Mouse (Mus musculus) cortical plate, adult 2 months (tissue): ENCODE data around the gene Rcor3. TPM values are rescaled to one million over a fixed set of nuclear protein-coding genes. Genes with fewer than 3 reads are reported as not detected.

ENCODE experiments used
- H3K27ac ChIP-seq: fragments of 200-500 bp; 2 replicates; pipeline ENCODE4 v1.5.1; 2012; ENCODE audit warnings: low read length, control low read depth, inconsistent platforms; ENCODE audit not compliant: insufficient read depth
- H3K4me1 ChIP-seq: fragments of 200-500 bp; 2 replicates; pipeline ENCODE4 v1.6.1; 2011; ENCODE audit warnings: low read length; ENCODE audit not compliant: control insufficient read depth, insufficient read depth
- H3K4me3 ChIP-seq: fragments of 200-500 bp; 2 replicates; pipeline ENCODE4 v1.5.1; 2011; ENCODE audit warnings: mild to moderate bottlenecking, low read length, control low read depth; ENCODE audit not compliant: insufficient read depth
- CTCF ChIP-seq: fragments of 200-500 bp; IDR thresholded peaks from 2 replicates; pipeline ENCODE4 v1.5.1; 2011; ENCODE audit warnings: mild to moderate bottlenecking, control low read depth, low read length; ENCODE audit not compliant: insufficient read depth; ENCODE audit errors: extremely low read depth
- POLR2A ChIP-seq: fragments of 200-500 bp; IDR thresholded peaks from 2 replicates; pipeline ENCODE4 v1.6.1; 2011; ENCODE audit warnings: mild to moderate bottlenecking, low read length, control low read depth; ENCODE audit not compliant: insufficient read depth; ENCODE audit errors: extremely low read depth
- polyA plus RNA-seq: library from polyadenylated mRNA; depleted of rRNA; stranded (reverse); fragments of >200 nt; gene quantifications from 2 replicates; pipeline ENCODE4 v1.2.3, GENCODE M21; 2012

Gene Rcor3
- polyA plus RNA-seq, 1 experiment = 30.0 TPM

DNA sequence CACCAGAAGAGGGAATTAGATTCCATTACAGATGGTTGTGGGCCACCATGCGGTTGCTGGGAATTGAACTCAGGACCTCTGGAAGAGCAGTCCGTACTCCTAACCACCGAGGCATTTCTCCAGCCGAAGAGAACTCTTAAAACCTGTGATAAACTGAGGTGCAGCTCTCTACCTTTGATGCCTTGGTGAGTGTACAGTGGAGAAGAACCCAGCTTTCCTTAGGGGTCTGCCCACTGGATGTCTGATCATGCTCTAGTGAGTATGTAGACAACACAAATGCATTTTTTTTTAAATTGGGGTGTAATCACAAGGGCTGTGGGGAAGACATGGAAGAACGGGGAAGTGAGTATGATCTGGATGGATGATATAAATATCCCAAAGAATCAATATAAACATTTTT lies 42.2 kb downstream of the Rcor3 start:
- Histone ChIP-seq H3K4me1 (no peaks in the 10 kb centered on the region), H3K27ac (no peak overlapping the region)
- TF ChIP-seq POLR2A (no peak), CTCF (no peak)

DNA sequence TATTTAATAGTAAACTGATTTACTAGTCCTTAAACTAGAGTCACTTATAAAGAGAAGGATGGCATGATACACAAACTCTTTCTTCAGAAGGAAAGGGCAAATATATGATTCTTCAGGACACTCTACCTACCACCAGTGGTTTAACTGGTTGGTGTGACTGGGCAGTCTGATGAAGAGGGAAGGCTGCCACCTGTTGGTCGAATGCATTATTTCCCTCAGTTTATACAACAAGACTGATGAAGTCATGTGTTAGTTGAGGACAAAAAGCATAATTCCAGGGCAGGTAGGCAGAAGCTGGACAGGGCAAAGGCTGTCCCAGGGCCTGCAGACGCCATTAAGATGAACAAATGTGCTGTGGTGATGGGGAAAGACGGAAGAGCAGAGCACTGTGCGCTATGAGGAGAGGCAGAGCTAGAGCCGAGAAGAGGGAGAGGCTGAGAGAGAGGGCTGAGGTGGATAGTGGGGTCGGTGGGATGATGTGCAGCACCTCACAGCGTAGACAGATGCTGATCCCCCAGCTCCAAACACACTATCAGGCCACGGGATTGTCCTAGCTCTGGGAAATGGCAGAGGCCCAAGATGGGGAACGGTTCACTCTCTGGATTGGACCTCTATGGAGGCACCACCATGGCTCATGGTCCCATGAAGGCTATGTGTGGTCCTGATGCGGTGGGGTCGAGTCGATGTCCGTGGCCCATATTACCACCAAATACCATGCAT lies 43.3 kb downstream of the Rcor3 start:
- H3K27ac ChIP-seq = no peak overlapping the region
- H3K4me3 ChIP-seq = no peak overlapping the region
- TF ChIP-seq POLR2A (no peak), CTCF (peak; percentile 74)
- H3K4me1 ChIP-seq = no peaks in the 10 kb centered on the region

More for the DNA sequence above, 42.2 kb downstream of the Rcor3 start:
- H3K4me3 ChIP-seq = no peak overlapping the region

DNA sequence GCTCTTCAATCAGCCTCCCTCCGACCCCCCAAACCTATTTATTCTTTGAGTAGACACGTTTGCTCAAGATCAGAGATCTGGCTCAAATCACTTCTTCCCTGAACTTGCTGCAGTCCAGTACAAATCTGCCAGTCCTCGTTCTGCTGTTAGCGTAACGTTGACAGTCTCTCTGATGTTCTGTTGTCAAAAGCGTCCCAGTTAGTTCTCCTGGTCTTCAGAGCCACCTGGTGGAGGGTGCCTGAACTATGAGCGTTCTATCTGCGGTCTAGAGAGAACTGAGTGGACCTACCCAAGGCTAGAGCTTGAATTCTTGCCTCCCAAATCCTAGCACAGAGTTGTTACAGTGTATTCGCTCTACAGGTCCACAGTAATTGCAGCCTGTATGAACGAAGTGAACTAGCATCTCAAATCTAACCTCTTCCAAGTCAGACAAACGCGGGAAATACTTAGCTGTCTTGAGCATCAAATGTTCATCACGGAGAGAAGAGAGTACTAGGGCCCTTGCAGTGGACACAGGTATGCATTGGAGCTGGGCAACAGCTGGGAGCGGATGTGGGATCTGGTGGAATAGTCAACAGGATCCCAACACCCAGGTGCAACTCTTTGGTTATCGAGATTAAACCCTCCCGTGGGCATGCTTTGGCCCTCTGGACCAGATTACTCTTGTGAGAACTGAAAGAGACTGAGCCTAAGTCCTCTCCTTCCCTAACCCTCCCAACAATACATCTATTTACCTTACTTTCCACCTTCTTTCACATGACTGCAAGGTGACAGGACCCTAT lies 44.8 kb downstream of the Rcor3 start:
- H3K27ac ChIP-seq = no peak overlapping the region
- peak overlapping the region; percentile 65 for H3K4me3 ChIP-seq
- no peak for TF ChIP-seq POLR2A
- TF ChIP-seq CTCF = peak; percentile 97
- no peaks in the 10 kb centered on the region for H3K4me1 ChIP-seq

DNA sequence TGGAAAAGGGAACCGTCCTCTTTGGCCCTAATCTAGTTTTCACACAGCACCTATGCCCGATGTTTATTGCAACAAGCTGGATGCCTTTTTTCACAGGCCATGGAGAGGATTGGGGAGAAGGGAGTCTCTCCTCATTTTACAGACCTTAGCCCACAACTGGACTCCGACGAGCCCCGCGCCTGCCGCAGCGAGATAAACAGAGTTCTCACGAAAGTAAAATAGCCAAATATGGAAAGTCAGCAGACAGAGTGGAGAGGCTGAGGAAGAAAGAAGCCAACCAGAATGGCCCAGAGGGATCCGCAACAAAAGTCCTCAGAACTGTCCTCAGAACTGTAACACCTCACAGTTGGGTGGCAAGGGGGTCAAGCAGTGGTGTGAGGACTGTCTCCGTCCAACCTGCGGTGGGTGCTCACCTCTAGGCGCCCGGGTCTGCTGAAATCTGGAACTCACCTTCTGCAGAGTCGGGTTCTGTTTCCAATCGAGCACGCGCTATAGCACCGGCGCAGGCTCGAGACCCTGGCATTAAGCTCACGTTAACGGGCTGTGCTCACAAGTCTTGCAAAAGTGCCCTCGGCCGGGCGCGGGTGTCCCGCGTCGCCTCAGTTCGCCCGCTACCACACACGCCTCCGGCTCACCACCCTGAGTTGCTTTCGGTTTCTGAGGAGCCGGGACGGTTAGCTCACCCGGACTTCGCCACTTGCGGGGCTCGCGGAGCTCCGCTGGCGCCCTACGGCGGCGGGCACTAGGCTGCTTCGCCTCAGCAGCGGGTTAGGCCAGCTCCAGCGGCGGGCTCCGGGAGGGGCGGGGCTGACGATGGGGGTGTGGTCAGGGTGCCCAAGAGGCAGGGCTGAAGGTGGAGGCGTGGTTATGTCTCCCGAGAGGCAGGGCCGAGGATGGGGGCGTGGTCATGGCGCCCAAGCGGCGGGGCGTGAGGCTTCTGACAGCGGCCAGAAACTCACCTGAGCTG lies 45.8 kb downstream of the Rcor3 start, which contains the start of gene Traf5:
Gene Traf5, minus strand, starts transcription at position 754 of the 967 bp plus-strand sequence.
- TF ChIP-seq POLR2A (peak; percentile 28; the same call in 1 of the 2 replicates), CTCF (no peak)
- Histone ChIP-seq H3K4me3 (peak within 1 kb of the TSS; percentile 65), H3K27ac (no peak within 1 kb of the TSS), H3K4me1 (no peaks in the 10 kb centered on the region; the same call in 1 of the 2 replicates)

DNA sequence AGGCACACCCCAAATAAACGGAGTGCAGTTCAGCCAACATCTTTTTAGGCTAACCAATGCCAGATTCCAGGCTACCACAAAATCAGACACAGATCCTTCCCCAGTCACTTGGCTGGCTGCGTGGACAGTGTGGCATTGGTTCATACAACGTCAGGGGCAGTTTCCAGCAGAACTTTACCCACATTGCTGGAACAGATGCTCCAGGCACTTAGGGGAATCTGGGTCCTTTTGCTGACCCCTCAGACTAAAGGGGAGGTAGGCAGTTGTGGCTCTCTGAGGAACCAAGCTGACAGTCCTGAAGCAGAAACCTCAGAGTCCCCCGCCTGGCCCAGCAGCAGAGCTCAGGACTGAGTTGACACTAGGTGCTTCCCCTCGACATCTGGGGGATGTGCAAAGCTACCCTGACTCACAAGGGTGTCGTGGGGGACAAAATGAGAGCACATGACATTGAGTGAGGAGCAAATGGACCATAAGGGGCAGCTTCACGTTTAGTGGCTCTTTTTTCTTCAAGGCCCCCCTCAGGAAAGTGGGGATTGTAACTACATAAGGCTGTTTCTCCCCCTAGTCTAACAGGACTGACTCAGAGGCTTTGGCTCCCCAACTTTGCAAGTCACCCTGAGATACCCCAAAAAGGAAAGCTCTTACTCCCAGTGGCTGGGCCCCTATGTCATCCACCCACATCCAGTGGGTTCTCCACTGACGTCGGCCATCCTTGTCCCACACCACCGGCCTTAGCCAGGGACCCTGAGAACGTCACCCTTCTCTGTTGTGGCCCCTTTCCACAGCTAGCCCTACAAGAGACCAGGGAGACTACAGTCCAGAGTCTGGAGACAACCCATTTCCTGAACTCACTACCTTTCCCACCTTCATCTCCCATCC lies 46.9 kb downstream of the Rcor3 start:
- Histone ChIP-seq H3K27ac (no peak overlapping the region), H3K4me1 (no peaks in the 10 kb centered on the region; the same call in 1 of the 2 replicates), H3K4me3 (peak overlapping the region; percentile 65; the same call in 1 of the 2 replicates)
- no peak for TF ChIP-seq CTCF
- no peak for TF ChIP-seq POLR2A

DNA sequence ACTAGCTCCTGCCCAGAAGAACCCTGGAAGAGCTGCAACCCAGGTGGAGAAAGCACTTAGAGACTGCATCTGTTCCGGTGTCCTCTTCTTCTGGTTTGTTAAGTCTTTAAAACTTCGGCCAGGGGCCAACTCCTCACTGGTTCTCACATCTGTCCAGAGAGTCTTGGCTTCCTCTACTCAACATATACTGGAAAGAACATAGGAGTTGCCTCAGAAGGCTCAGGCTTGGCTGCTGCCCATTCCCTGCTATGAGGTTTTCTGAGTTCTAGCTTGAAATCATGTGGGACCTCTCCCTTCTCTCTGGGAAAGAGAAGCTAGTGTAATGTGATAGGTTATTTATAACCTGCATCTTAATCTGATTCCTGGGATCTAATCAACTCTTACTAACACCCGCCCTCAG lies 47.6 kb downstream of the Rcor3 start:
- Histone ChIP-seq H3K4me1 (no peaks in the 10 kb centered on the region; the same call in 1 of the 2 replicates), H3K27ac (no peak overlapping the region), H3K4me3 (no peak overlapping the region)
- no peak for TF ChIP-seq CTCF
- TF ChIP-seq POLR2A = no peak

DNA sequence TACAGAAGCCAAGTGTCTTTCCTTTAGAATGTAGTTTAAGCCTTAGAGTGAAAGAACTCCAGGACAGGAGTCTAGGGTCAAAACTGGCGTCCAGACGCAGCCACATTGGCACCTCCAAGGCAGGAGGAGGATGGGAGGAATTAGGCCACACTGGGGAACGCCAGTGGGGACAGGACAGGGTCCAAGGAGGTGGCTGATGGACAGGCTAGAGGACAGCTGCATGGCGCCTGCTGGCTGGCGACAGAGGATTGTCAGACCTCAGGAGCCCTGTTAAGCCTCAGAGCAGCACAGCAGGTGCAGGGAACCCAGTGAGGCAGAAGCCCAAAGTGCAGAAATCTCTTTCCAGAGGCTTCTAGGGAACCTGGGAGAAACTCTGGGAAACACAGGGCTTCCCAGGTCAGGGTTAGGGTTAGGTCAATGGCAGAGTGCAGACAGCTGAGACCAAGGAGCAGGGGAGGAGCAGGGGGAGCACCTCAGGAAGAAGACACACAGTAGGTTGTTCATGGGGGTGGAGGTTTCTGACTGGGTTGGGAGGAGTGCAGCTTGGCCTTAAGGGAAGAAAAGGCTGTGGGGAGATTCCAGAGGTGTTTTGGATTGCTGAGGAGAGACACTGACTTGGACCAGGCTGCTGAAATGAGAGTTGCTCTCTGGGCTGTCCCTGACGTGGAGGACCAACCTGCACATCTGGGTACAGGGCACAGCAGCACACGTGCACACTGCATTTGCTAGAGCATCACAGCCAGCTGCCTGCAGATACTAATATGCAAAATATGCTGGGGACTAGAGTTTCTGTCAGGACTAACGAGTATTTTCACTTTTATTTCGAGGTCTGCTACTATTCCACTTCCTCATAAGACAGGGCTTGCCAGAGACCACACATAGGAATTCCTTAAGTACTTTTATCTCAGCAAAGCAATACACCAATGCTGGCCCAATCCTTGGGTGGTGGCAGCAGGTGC lies 48.4 kb downstream of the Rcor3 start:
- TF ChIP-seq POLR2A (no peak), CTCF (no peak)
- no peaks in the 10 kb centered on the region; the same call in 1 of the 2 replicates for H3K4me1 ChIP-seq
- H3K4me3 ChIP-seq = no peak overlapping the region
- no peak overlapping the region for H3K27ac ChIP-seq

DNA sequence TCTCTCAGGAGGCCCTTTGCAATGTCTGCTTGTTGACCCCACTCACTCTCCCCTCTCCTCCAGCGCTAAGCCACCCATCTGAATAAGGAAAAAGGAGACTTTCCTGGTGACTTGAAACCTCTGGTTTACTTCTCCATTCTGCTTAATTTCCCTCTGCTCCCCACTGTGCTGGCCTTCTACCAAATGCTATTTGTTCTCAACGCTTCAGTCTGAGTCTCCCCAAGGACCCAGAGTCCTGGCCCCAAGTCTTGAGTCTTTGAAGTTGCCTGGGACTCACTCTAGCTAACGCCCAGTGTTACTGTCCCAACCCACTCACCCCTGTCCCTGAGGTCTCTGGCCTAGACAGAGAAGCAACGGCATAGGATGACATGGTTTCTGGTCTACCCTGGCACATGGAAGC lies 49.9 kb downstream of the Rcor3 start:
- H3K27ac ChIP-seq = no peak overlapping the region
- no peak for TF ChIP-seq CTCF
- no peak for TF ChIP-seq POLR2A
- no peaks in the 10 kb centered on the region; the same call in 1 of the 2 replicates for H3K4me1 ChIP-seq
- H3K4me3 ChIP-seq = no peak overlapping the region
